Mouse (Mus musculus) erythroblast, embryonic 14.5 days (primary cell): ENCODE measurements around the gene Wwox.

ENCODE experiments used
- GATA1 ChIP-seq: IDR thresholded peaks from 2 replicates; pipeline ENCODE4 v1.6.1; 2012; ENCODE audit warnings: low read length, inconsistent platforms, mixed read lengths
- TAL1 ChIP-seq: IDR thresholded peaks from 3 replicates; pipeline ENCODE4 v1.6.1; 2012; ENCODE audit warnings: low read length, inconsistent platforms, mixed read lengths

DNA sequence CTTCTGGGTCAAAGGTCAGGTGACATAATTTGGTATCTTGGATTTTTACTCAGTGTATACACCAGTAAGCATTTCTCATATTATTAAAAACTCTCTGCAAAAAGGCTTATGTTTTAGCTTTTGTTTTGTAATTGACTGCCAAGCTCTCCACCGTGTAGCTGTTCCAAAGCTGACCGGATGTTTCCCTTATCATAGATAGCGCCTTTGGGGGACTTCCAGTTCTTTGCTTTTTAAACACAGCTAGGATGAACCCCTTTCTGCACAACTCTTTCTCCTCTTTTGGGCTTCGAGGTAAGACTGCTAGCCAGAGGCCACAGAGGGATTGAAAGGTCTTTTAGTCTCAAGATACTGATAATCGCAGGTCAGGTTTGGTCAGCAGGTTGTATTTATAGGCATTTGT lies 883.0 kb downstream of the Wwox start:
- TF ChIP-seq GATA1 = no peak
- TF ChIP-seq TAL1 = no peak
